Mouse (Mus musculus): Measurements from ENCODE around the gene Iqub. TPM values are rescaled to one million over a fixed set of nuclear protein-coding genes. Genes with fewer than 3 reads are reported as not detected.

Iqub gene
- total and polyA plus RNA-seq, 3 experiments = 0.08 to 0.52 (median 0.47) TPM

DNA sequence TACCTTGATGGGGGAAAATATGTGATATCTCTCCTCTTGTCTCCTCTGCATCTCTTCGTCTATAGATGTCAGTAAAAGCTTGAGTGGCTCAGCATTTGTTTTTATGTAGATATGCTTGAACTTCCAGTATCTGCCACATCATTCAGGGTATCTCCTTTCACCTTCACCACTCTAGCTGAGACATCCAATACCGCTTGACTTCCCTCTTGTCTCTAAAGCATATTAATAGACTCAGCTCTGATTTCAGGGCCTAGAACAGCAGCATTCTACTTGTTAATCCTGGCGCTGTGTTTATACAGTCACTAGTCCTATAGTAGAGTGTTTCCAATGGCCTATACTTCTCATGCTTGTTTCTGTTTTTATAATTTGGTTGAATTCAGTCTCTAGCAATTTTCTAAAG is 17.9 kb upstream of the Iqub start:
- H3K27ac ChIP-seq = peak overlapping the region; percentile 38
- TF ChIP-seq CTCF (IDR thresholded peaks at IDR 0.05) (0 out of 2 replicates have a peak, but pooled peaks have one; percentile 20), POLR2A (IDR thresholded peaks at IDR 0.05; ENCODE audit: insufficient read depth, low read depth, low read length) (no peak), EP300 (IDR thresholded peaks at IDR 0.05; ENCODE audit: insufficient read depth, low read depth, low read length) (no peak)
- DNase-seq = no peak
- peaks cover 10% of the 10 kb centered on the region for H3K36me3 ChIP-seq (ENCODE audit: control insufficient read depth, insufficient read depth, low read length)
- peaks cover 5% of the 10 kb centered on the region for H3K4me1 ChIP-seq (ENCODE audit: control insufficient read depth, insufficient read depth, low read length)
- peaks cover 2% of the 10 kb centered on the region; the same call in 1 of the 2 replicates for H3K79me2 ChIP-seq (replicated peaks; ENCODE audit: control insufficient read depth, insufficient read depth, low read length)
- no peak overlapping the region for H3K9ac ChIP-seq (ENCODE audit: low read depth, low read length)
- no peak overlapping the region for H3K4me3 ChIP-seq
- intact Hi-C loops (cut with DNase I) = loop anchor here (5.0 kb wide), 1 partner anchor 189 kb away; no protein-coding TSS in a partner anchor
- WGBS = 66% methylated on average over 3 of the region's 3 CpGs
- H3K27me3 ChIP-seq (ENCODE audit: control insufficient read depth, insufficient read depth, low read length) = no peaks in the 10 kb centered on the region

DNA sequence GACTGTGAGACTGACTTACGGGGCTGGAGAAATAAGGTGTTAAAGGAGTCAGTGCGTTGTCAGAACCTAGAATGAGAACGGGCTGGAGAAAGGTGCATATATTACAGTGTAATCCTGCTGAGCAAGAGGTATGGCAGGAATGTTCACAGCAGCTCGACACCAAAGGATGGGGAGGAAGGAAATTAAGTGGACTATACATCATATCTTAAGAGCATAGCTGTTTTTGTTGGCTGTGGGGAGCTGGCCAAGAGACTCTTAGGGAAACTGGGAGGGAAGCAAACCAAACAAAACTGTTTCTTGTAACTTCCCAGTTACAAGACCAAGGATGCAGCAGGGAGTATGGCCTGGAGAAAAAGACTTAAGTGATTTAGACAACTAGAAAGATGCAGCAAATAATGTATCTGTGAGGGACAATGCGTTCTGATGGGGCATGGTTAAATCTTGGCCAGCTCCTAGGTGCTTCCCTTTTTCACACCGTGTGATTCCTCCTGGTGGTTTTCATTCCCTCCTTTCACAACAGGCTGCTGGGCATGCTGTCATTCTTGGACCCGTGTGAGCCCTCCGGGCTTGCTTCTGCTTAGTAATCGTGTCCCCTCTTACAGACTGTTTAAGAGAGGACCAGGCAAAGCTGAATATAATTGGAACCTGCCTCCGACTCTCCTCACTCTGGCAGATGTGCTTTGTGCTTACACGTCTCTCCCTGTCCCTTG is 16.0 kb upstream of the Iqub start:
- H3K9ac ChIP-seq (ENCODE audit: low read depth, low read length) = peak overlapping the region; percentile 69
- H3K4me1 ChIP-seq (ENCODE audit: control insufficient read depth, insufficient read depth, low read length) = peaks cover 6% of the 10 kb centered on the region
- peak overlapping the region; percentile 29 for H3K4me3 ChIP-seq
- TF ChIP-seq EP300 (IDR thresholded peaks at IDR 0.05; ENCODE audit: insufficient read depth, low read depth, low read length) (no peak), CTCF (IDR thresholded peaks at IDR 0.05) (no peak), POLR2A (IDR thresholded peaks at IDR 0.05; ENCODE audit: insufficient read depth, low read depth, low read length) (no peak)
- DNase-seq = peak; percentile 30 to 43
- intact Hi-C loops (cut with DNase I) = loop anchor here (1.0 to 5.0 kb wide), 3 partner anchors 38 to 191 kb away; no protein-coding TSS in a partner anchor
- H3K27me3 ChIP-seq (ENCODE audit: control insufficient read depth, insufficient read depth, low read length) = no peaks in the 10 kb centered on the region
- H3K27ac ChIP-seq = peak overlapping the region; percentile 52
- WGBS = 10% methylated on average over 11 of the region's 11 CpGs
- H3K36me3 ChIP-seq (ENCODE audit: control insufficient read depth, insufficient read depth, low read length) = peaks cover 13% of the 10 kb centered on the region
- H3K79me2 ChIP-seq (replicated peaks; ENCODE audit: control insufficient read depth, insufficient read depth, low read length) = peaks cover 2% of the 10 kb centered on the region

DNA sequence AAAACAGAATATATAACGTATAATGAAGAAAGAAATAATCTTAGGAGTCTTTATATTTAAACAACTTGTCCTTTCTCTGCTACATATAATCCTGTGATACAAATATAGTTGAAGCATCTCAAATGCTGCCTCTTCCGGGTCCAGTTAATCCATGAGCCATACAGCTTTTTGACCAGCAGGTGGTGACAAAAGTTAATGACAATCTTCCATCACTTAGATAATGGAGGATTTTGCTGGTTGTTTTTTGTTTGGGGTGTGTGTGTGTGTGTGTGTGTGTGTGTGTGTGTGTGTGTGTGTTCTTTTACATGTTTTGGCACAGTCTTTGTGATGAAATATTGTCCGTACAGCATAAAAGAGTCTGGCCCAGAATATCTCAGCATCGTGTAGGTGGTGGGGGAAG is 15.3 kb upstream of the Iqub start:
- peak overlapping the region; percentile 52; the same call in 1 of the 2 replicates for H3K27ac ChIP-seq
- peak overlapping the region; percentile 29 for H3K4me3 ChIP-seq
- peaks cover 20% of the 10 kb centered on the region for H3K36me3 ChIP-seq (ENCODE audit: control insufficient read depth, insufficient read depth, low read length)
- H3K4me1 ChIP-seq (ENCODE audit: control insufficient read depth, insufficient read depth, low read length) = peaks cover 8% of the 10 kb centered on the region
- peaks cover 2% of the 10 kb centered on the region for H3K79me2 ChIP-seq (replicated peaks; ENCODE audit: control insufficient read depth, insufficient read depth, low read length)
- WGBS = 7% methylated on average over 4 of the region's 4 CpGs
- peak in 1 of 2 experiments; percentile 26 for DNase-seq
- intact Hi-C loops (cut with DNase I) = loop anchor here (1.0 to 5.0 kb wide), 3 partner anchors 39 to 192 kb away; no protein-coding TSS in a partner anchor
- H3K27me3 ChIP-seq (ENCODE audit: control insufficient read depth, insufficient read depth, low read length) = no peaks in the 10 kb centered on the region
- TF ChIP-seq CTCF (IDR thresholded peaks at IDR 0.05) (peak; percentile 76), POLR2A (IDR thresholded peaks at IDR 0.05; ENCODE audit: insufficient read depth, low read depth, low read length) (no peak), EP300 (IDR thresholded peaks at IDR 0.05; ENCODE audit: insufficient read depth, low read depth, low read length) (no peak)
- H3K9ac ChIP-seq (ENCODE audit: low read depth, low read length) = peak overlapping the region; percentile 69

DNA sequence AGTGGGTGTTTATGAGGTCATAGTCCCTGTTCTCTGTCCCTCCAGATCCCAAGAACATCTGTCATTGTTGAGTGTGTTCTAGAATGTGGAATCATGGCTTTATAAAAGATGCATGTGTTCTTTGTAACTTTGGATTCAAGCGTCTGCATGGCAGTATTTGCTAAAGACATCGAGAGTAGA is 13.1 kb upstream of the Iqub start, which contains the start of gene Asb15:
Gene Asb15 (plus strand): TSS at position 81 of the 180 bp plus-strand sequence.
- H3K36me3 ChIP-seq (ENCODE audit: control insufficient read depth, insufficient read depth, low read length) = peaks cover 29% of the 10 kb centered on the region
- WGBS = 47% methylated on average over 2 of the region's 2 CpGs
- H3K4me3 ChIP-seq = peak within 1 kb of the TSS; percentile 83
- H3K9ac ChIP-seq (ENCODE audit: low read depth, low read length) = peak within 1 kb of the TSS; percentile 91
- H3K27ac ChIP-seq = peak within 1 kb of the TSS; percentile 92
- peaks cover 12% of the 10 kb centered on the region for H3K4me1 ChIP-seq (ENCODE audit: control insufficient read depth, insufficient read depth, low read length)
- H3K27me3 ChIP-seq (ENCODE audit: control insufficient read depth, insufficient read depth, low read length) = no peaks in the 10 kb centered on the region
- intact Hi-C loops (cut with DNase I) = no loop called here
- no peak for DNase-seq
- peaks cover 2% of the 10 kb centered on the region for H3K79me2 ChIP-seq (replicated peaks; ENCODE audit: control insufficient read depth, insufficient read depth, low read length)
- no peak for TF ChIP-seq EP300 (IDR thresholded peaks at IDR 0.05; ENCODE audit: insufficient read depth, low read depth, low read length)
- no peak for TF ChIP-seq CTCF (IDR thresholded peaks at IDR 0.05)
- TF ChIP-seq POLR2A (IDR thresholded peaks at IDR 0.05; ENCODE audit: insufficient read depth, low read depth, low read length) = no peak

DNA sequence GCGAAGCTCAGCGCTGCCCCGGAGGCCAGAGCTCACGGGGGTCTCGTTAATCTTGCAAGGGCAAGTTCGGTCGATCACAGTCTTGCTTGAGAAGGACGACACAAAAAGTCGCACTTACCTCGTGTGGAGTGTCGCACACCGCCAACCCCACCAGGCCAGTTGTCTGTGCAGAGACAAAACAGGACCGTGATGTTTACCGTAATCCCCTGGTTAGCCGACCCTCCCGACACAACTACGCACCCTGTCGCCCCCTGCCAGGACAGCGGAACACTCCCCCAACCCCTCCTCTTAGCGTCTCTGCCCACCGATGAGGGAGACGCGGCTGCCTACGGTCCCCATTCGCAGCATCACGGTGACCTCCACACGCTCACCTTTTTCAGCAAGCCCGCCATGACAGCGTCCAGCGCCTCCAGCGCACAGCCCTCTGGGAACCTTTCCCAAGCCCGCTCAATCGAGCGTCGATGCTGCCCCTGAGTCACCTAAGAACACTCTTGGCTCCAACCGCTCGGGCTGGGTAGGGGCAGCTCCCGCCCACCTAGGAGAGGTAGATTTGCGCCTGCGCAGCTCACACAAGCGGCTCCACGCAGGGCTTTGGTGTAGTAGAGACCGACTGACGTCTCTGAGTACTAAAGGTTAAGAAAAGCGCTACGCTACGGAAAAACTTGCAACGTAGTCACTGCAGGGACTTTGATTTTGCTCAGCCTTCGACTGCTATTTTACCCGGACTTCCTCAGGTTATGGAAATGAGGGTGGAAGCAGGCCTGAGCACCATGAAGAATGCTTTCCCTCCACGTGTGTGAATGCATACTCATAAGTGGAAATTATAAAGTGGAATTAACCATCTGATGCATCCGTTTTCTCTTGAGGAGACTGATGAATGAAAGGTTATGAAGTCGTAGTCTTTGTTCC is 12.5 kb upstream of the Iqub start, which contains the start of gene Ndufa5:
Gene Ndufa5 (minus strand): TSS at position 859 of the 909 bp plus-strand sequence.
- TF ChIP-seq POLR2A (IDR thresholded peaks at IDR 0.05; ENCODE audit: insufficient read depth, low read depth, low read length) (peak; percentile 91), EP300 (IDR thresholded peaks at IDR 0.05; ENCODE audit: insufficient read depth, low read depth, low read length) (peak; percentile 85), CTCF (IDR thresholded peaks at IDR 0.05) (no peak)
- Histone ChIP-seq H3K4me1 (ENCODE audit: control insufficient read depth, insufficient read depth, low read length) (peaks cover 13% of the 10 kb centered on the region), H3K36me3 (ENCODE audit: control insufficient read depth, insufficient read depth, low read length) (peaks cover 32% of the 10 kb centered on the region), H3K79me2 (replicated peaks; ENCODE audit: control insufficient read depth, insufficient read depth, low read length) (peaks cover 2% of the 10 kb centered on the region), H3K4me3 (peak within 1 kb of the TSS; percentile 83), H3K9ac (ENCODE audit: low read depth, low read length) (peak within 1 kb of the TSS; percentile 91), H3K27me3 (ENCODE audit: control insufficient read depth, insufficient read depth, low read length) (no peaks in the 10 kb centered on the region), H3K27ac (peak within 1 kb of the TSS; percentile 92)
- peak; percentile 89 to 93 for DNase-seq
- intact Hi-C loops (cut with DNase I) = loop anchor here (1.0 kb wide), 1 partner anchor 138 kb away; the partner anchor contains the start of gene Wasl
- WGBS = under 1% methylated on average over 53 of the region's 53 CpGs

Measured in heart, adult 2 months (tissue).